Mouse (Mus musculus) G1E-ER4 (cell line): ENCODE measurements around the gene Otud1. TPM values are rescaled to one million over a fixed set of nuclear protein-coding genes. Genes with fewer than 3 reads are reported as not detected.

Experiments used
- GATA1 ChIP-seq: IDR thresholded peaks from one replicate; pipeline ENCODE4 v1.8.0; 2012; ENCODE audit warnings: low read length, inconsistent platforms
- polyA plus RNA-seq: library from polyadenylated mRNA; stranded (reverse); fragments of >175 nt; gene quantifications from 2 replicates; pipeline ENCODE4 v1.2.3, GENCODE M21; 2012

The Otud1 gene
- polyA plus RNA-seq, 1 experiment, result not detected

GRCm38 (mm10) chr2:19663146-19663848 is 5.7 kb downstream of the Otud1 start:
- TF ChIP-seq GATA1, result no peak

GRCm38 (mm10) chr2:19664147-19664546 is 6.6 kb downstream of the Otud1 start:
- no peak for TF ChIP-seq GATA1

- no peak for TF ChIP-seq GATA1
Observed at GRCm38 (mm10) chr2:19664555-19665475, 7.3 kb downstream of the Otud1 start.

GRCm38 (mm10) chr2:19665841-19666240 is 8.3 kb downstream of the Otud1 start:
- TF ChIP-seq GATA1, result no peak

GRCm38 (mm10) chr2:19670851-19671688 is 13.5 kb downstream of the Otud1 start:
- TF ChIP-seq GATA1, result no peak

GRCm38 (mm10) chr2:19682997-19683396 is 25.4 kb downstream of the Otud1 start:
- TF ChIP-seq GATA1, result no peak

- no peak for TF ChIP-seq GATA1
Observed at GRCm38 (mm10) chr2:19685489-19686147, 28.1 kb downstream of the Otud1 start.

GRCm38 (mm10) chr2:19690094-19690493 is 32.5 kb downstream of the Otud1 start:
- TF ChIP-seq GATA1, result no peak

- TF ChIP-seq GATA1, result no peak
Observed at GRCm38 (mm10) chr2:19699573-19700295, 42.2 kb downstream of the Otud1 start.

- TF ChIP-seq GATA1, result no peak
Observed at GRCm38 (mm10) chr2:19701386-19701785, 43.8 kb downstream of the Otud1 start.

- no peak for TF ChIP-seq GATA1
Observed at GRCm38 (mm10) chr2:19703020-19703613, 45.6 kb downstream of the Otud1 start.

- TF ChIP-seq GATA1, result no peak
Observed at GRCm38 (mm10) chr2:19703670-19704069, 46.1 kb downstream of the Otud1 start.

- no peak for TF ChIP-seq GATA1
Observed at GRCm38 (mm10) chr2:19704272-19704671, 46.7 kb downstream of the Otud1 start.

- TF ChIP-seq GATA1, result no peak
Observed at GRCm38 (mm10) chr2:19706886-19707285, 49.3 kb downstream of the Otud1 start.

Other genes starting within 250 kb of the Otud1 start
- not detected in 2 replicates for gene Ptf1a, start 212.1 kb upstream of the Otud1 start, polyA plus RNA-seq
- not detected in 2 replicates for gene 4921504E06Rik, start 103.8 kb upstream of the Otud1 start, polyA plus RNA-seq